Mouse (Mus musculus): Measurements from ENCODE around the gene BC049762.

- TF ChIP-seq CTCF (conservative IDR thresholded peaks at IDR 0.05; ENCODE audit: insufficient read depth, insufficient read length, low read depth, low read length): no peak
- TF ChIP-seq POLR2A (IDR thresholded peaks at IDR 0.05; ENCODE audit: low read depth, low read length): no peak
Measured at GRCm38 (mm10) chr11:51234626-51235025, 28.2 kb downstream of the BC049762 start.

Data from kidney, adult 2 months (tissue).